10 mouse cellular contexts compared by ENCODE assay signal in the genomic region with DNA sequence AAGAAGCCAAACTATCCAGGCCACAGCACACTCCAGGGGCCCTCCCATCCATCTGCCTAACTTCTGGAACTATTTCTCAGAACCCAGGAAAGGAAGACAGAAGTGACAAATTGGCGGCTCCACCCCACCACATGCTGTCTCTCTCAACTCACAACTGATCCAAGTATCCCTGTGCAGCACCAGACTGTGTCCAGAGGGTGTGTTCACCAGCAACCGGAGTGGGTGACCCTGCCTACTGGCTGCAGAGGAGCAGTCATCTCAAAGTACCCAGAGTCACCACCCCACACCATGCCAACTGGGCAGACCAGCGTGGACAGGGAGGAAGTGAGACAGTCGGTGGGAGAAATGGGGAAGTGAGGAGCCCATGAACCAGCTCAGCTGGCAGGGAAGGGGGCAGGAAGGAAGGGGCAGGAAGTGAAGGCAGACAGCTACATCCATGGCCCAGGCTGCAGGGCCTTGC. TPM values are rescaled to one million over a fixed set of nuclear protein-coding genes. Genes with fewer than 3 reads are reported as not detected.
DNase-seq lines count a peak whose midpoint lies in the region; ATAC-seq and TF ChIP-seq lines count a peak whose summit lies in the region.
"Had no signal": no experiment of that assay in that cellular context is flagged by ENCODE, and none has a peak within 500 bp of the region (broad histone marks: within the 10 kb centered on the region; RNA-seq: fewer than 3 reads in every experiment).

No protein-coding gene starts in this region.

- no peaks in the 10 kb centered on the region for H3K9me3 ChIP-seq in lung, postnatal 0 days (ENCODE audit: low read length)
- H3K9me3 ChIP-seq in intestine, embryonic 15.5 days, result no peaks in the 10 kb centered on the region

- no peak overlapping the region for H3K9ac ChIP-seq in lung, postnatal 0 days (replicated peaks; ENCODE audit: low read depth)
- H3K9ac ChIP-seq in intestine, embryonic 15.5 days, result no peak overlapping the region

- DNase-seq in adrenal gland, postnatal 10 days, result peak; percentile 27
- no peak for DNase-seq in adrenal gland, adult 8-10 months
- peak; percentile 45 to 64 for DNase-seq in left cerebral cortex, adult 9 months (ENCODE audit: low spot score in 2 of 2)
- DNase-seq in left cerebral cortex, postnatal 10 days (ENCODE audit: extremely low spot score in 1 of 2, low spot score in 2 of 2), result no peak
- DNase-seq in cerebellum, adult 8-10 months, result peak; percentile 46
- peak; percentile 59 for DNase-seq in lung, postnatal 0 days (ENCODE audit: low spot score)
- no peak for DNase-seq in embryo, embryonic 11 days

- WGBS in lung, postnatal 0 days, result 29% methylated on average over 4 of the region's 4 CpGs
- 71% methylated on average over 4 of the region's 4 CpGs for WGBS in intestine, embryonic 15.5 days

- no peak for TF ChIP-seq EP300 in lung, postnatal 0 days (IDR thresholded peaks at IDR 0.05)

- no peak overlapping the region for H3K4me3 ChIP-seq in lung, postnatal 0 days (ENCODE audit: low read depth, low read length)
- no peak overlapping the region for H3K4me3 ChIP-seq in intestine, embryonic 15.5 days (replicated peaks)

- no peaks in the 10 kb centered on the region for H3K27me3 ChIP-seq in lung, postnatal 0 days (replicated peaks; ENCODE audit: insufficient read depth, low read length)
- no peaks in the 10 kb centered on the region for H3K27me3 ChIP-seq in intestine, embryonic 15.5 days (replicated peaks)

- H3K4me2 ChIP-seq in lung, postnatal 0 days (replicated peaks; ENCODE audit: low read depth, low read length), result no peak overlapping the region
- H3K4me2 ChIP-seq in intestine, embryonic 15.5 days (replicated peaks), result no peak overlapping the region

- ATAC-seq in lung, postnatal 0 days, result peak; percentile 23
- no peak for ATAC-seq in intestine, embryonic 15.5 days

- peak overlapping the region; percentile 64 for H3K27ac ChIP-seq in lung, postnatal 0 days (ENCODE audit: low read length)
- no peak overlapping the region for H3K27ac ChIP-seq in intestine, embryonic 15.5 days
- H3K27ac ChIP-seq: kidney, postnatal 0 days had no signal

- no peaks in the 10 kb centered on the region for H3K36me3 ChIP-seq in lung, postnatal 0 days (ENCODE audit: insufficient read depth, low read length)
- H3K36me3 ChIP-seq in intestine, embryonic 15.5 days, result no peaks in the 10 kb centered on the region

- no peak for TF ChIP-seq CTCF in lung, postnatal 0 days (IDR thresholded peaks at IDR 0.05)

- H3K4me1 ChIP-seq in lung, postnatal 0 days (ENCODE audit: insufficient read depth, low read depth, low read length), result peaks cover 36% of the 10 kb centered on the region
- H3K4me1 ChIP-seq in intestine, embryonic 15.5 days (replicated peaks), result peaks cover 52% of the 10 kb centered on the region

- intact Hi-C loops in left cerebral cortex, postnatal 10 days (cut with DNase I), result no loop called here

RNA-seq across cellular contexts. Expression of gene Soga1, which starts 15.8 kb away (rescaled TPM):
- total RNA-seq in adrenal gland, postnatal 10 days (2021), result 10 to 100 TPM; 30.3 to 35.9 TPM
- 10 to 100 TPM; 38.6 to 50.0 (median 46.5) TPM for total RNA-seq in adrenal gland, adult 8-10 months (2022)
- total RNA-seq in left cerebral cortex, postnatal 10 days (2021), result 10 to 100 TPM; 61.2 to 61.4 TPM
- 2.5 and 3.1 TPM in 2 replicates for polyA plus RNA-seq in lung, postnatal 0 days (2015; fragmentation: Nextera tagmentation; extraction: Ambion mirVana)
- 2.0 and 2.3 TPM in 2 replicates for polyA plus RNA-seq in intestine, embryonic 15.5 days (2015; fragmentation: Nextera tagmentation; extraction: Ambion mirVana)

RNA-seq across cellular contexts. Expression of gene Tldc2, which starts 23.6 kb away (rescaled TPM):
- total RNA-seq in adrenal gland, postnatal 10 days (2021), result not detected
- not detected for total RNA-seq in adrenal gland, adult 8-10 months (2022)
- not detected for total RNA-seq in left cerebral cortex, postnatal 10 days (2021)
- not detected in 2 replicates for polyA plus RNA-seq in lung, postnatal 0 days (2015; fragmentation: Nextera tagmentation; extraction: Ambion mirVana)
- not detected in 2 replicates for polyA plus RNA-seq in intestine, embryonic 15.5 days (2015; fragmentation: Nextera tagmentation; extraction: Ambion mirVana)
- polyA plus RNA-seq: C2C12 had no signal

RNA-seq across cellular contexts. Expression of gene Dsn1, which starts 56.3 kb away (rescaled TPM):
- total RNA-seq in adrenal gland, postnatal 10 days (2021), result 10 to 100 TPM in 1 of 2 experiments, 1 to 10 TPM in 1; 9.2 to 12.8 TPM
- total RNA-seq in adrenal gland, adult 8-10 months (2022), result 1 to 10 TPM; 4.8 to 7.7 (median 6.4) TPM
- total RNA-seq in left cerebral cortex, postnatal 10 days (2021), result 1 to 10 TPM; 5.9 to 7.1 TPM
- polyA plus RNA-seq in lung, postnatal 0 days (2015; fragmentation: Nextera tagmentation; extraction: Ambion mirVana), result 7.2 and 9.5 TPM in 2 replicates
- 28.3 and 29.4 TPM in 2 replicates for polyA plus RNA-seq in intestine, embryonic 15.5 days (2015; fragmentation: Nextera tagmentation; extraction: Ambion mirVana)

Comparison
In these comparisons a context has a peak if more than half of its experiments do, and no peak if none do; other contexts are left out.
1. DNase-seq: peak in adrenal gland, postnatal 10 days (single experiment), left cerebral cortex, adult 9 months (2 of 2), cerebellum, adult 8-10 months (single experiment) and lung, postnatal 0 days (single experiment); none in adrenal gland, adult 8-10 months (single experiment), left cerebral cortex, postnatal 10 days (0 of 2) and embryo, embryonic 11 days (single experiment).